Mouse (Mus musculus): ENCODE data around the gene Sept10.

GRCm38 (mm10) chr10:59261603-59262002 is 40.0 kb upstream of the Sept10 start:
- TF ChIP-seq CTCF (IDR thresholded peaks at IDR 0.05; ENCODE audit: borderline replicate concordance, extremely low read depth, insufficient read depth, insufficient read length): no peak
- no peak for TF ChIP-seq POLR2A (IDR thresholded peaks at IDR 0.05; ENCODE audit: borderline replicate concordance, extremely low read depth, insufficient read depth, insufficient read length, poor library complexity, severe bottlenecking)

Measured in brain, embryonic 14.5 days (tissue).